Mouse (Mus musculus): ENCODE results near the gene Tmem178.

DNA sequence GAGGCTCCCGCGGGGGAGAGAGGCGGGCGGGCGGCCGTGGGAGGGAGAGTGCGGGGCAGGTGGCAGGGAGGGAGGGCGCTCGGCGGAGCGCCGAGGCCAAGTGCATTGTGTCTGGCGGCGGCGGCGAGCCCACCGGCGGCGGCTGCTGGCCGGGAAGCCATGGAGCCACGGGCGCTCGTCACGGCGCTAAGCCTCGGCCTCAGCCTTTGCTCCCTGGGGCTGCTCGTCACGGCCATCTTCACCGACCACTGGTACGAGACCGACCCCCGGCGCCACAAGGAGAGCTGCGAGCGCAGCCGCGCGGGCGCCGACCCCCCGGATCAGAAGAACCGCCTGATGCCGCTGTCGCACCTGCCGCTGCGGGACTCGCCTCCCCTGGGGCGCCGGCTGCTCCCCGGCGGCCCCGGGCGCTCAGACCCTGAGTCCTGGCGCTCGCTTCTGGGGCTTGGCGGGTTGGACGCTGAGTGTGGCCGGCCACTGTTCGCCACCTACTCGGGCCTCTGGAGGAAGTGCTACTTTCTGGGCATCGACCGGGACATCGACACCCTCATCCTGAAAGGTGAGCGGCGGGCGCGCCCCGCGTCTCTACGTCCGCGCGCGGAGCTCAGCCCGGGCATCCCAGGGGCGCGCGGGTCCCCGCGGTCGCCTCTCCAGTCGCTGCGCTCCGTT is at the start of gene Tmem178:
- no peak for TF ChIP-seq POLR2A (IDR thresholded peaks at IDR 0.05; ENCODE audit: extremely low read depth, insufficient read depth, low read length)
- TF ChIP-seq CTCF (IDR thresholded peaks at IDR 0.05; ENCODE audit: extremely low read depth, insufficient read depth, low read length) = no peak
